Mouse (Mus musculus): Measurements from ENCODE around the gene Ufsp2.

- TF ChIP-seq POLR2A (IDR thresholded peaks at IDR 0.05; ENCODE audit: borderline replicate concordance, extremely low read depth, insufficient read depth, insufficient read length, poor library complexity, severe bottlenecking) (no peak), CTCF (IDR thresholded peaks at IDR 0.05; ENCODE audit: borderline replicate concordance, extremely low read depth, insufficient read depth, insufficient read length) (no peak)
Measured at GRCm38 (mm10) chr8:46024392-46024791, 49.1 kb downstream of the Ufsp2 start.

Measured in brain, embryonic 14.5 days (tissue).